Mouse (Mus musculus) myocyte (in vitro differentiated cells): ENCODE results near the gene Aaas.

Experiments used
- CEBPB ChIP-seq: IDR thresholded peaks from 2 replicates; pipeline ENCODE4 v1.6.1; 2011; ENCODE audit warnings: mild to moderate bottlenecking, moderate library complexity; ENCODE audit not compliant: poor library complexity, insufficient read depth, severe bottlenecking
- E2F4 ChIP-seq: IDR thresholded peaks from one replicate; pipeline ENCODE4 v1.6.1; 2011; ENCODE audit warnings: mild to moderate bottlenecking, control low read depth, moderate library complexity; ENCODE audit not compliant: insufficient read depth
- MAX ChIP-seq: IDR thresholded peaks from one replicate; pipeline ENCODE4 v1.6.1; 2011; ENCODE audit warnings: low read depth, mild to moderate bottlenecking, control low read depth
- MYOG ChIP-seq, 3 experiments: IDR thresholded peaks; one replicate each; pipeline ENCODE4 v1.6.1; 2011; ENCODE audit warnings: control low read depth in 2 of 3, low read depth in 2 of 3, mild to moderate bottlenecking in 2 of 3; ENCODE audit not compliant: insufficient read length in 2 of 3, control insufficient read depth in 1 of 3, insufficient read depth in 1 of 3
- POLR2A ChIP-seq: IDR thresholded peaks from one replicate; pipeline ENCODE4 v1.6.1; 2011; ENCODE audit warnings: low read depth, mild to moderate bottlenecking, control low read depth, moderate library complexity; ENCODE audit not compliant: insufficient read length
- POLR2AphosphoS2 ChIP-seq: IDR thresholded peaks from one replicate; pipeline ENCODE4 v1.6.1; 2011; ENCODE audit warnings: low read depth, control low read depth; ENCODE audit not compliant: insufficient read length
- TCF3 ChIP-seq: IDR thresholded peaks from one replicate; pipeline ENCODE4 v1.6.1; 2011; ENCODE audit warnings: low read depth, control low read depth; ENCODE audit not compliant: insufficient read length
- USF1 ChIP-seq: IDR thresholded peaks from one replicate; pipeline ENCODE4 v1.6.1; 2011; ENCODE audit warnings: low read depth, mild to moderate bottlenecking, control low read depth, moderate library complexity

GRCm38 (mm10) chr15:102366238-102366637, 15.7 kb upstream of the Aaas start:
- TF ChIP-seq POLR2A (no peak), POLR2AphosphoS2 (no peak), E2F4 (no peak), USF1 (no peak), MAX (no peak), CEBPB (no peak), TCF3 (no peak), MYOG (IDR thresholded peaks at IDR 0.05; ENCODE audit: control insufficient read depth in 1 of 3, insufficient read depth in 1 of 3, insufficient read length in 2 of 3, low read depth in 2 of 3) (no peak)
